Mouse (Mus musculus): ENCODE results near the gene Ywhag. TPM values are rescaled to one million over a fixed set of nuclear protein-coding genes. Genes with fewer than 3 reads are reported as not detected.
A peak's percentile ranks its signal among the peaks of the same experiment; 100 is the strongest.

Ywhag gene
- polyA plus RNA-seq, 1 experiment from 2014 or later, result 147 TPM

- DNase-seq (ENCODE audit: low spot score) (no peak), ATAC-seq (replicated peaks; ENCODE audit: low FRiP score) (peak; percentile 49)
- WGBS, result under 1% methylated on average over 87 of the region's 89 CpGs
Observed at GRCm38 (mm10) chr5:135867637-135868593, 66.5 kb downstream of the Ywhag start.

GRCm38 (mm10) chr5:135866662-135867061, 67.8 kb downstream of the Ywhag start:
- Histone ChIP-seq H3K4me2 (ENCODE audit: low read depth, low read length, severe bottlenecking) (no peak overlapping the region), H3K4me3 (ENCODE audit: low read depth, low read length) (no peak overlapping the region), H3K27me3 (ENCODE audit: control insufficient read depth, insufficient read depth, low read length) (peaks cover 39% of the 10 kb centered on the region), H3K36me3 (ENCODE audit: control insufficient read depth, insufficient read depth, low read length) (no peaks in the 10 kb centered on the region), H3K4me1 (replicated peaks; ENCODE audit: control insufficient read depth, insufficient read depth, low read length) (peaks cover 7% of the 10 kb centered on the region; the same call in 1 of the 2 replicates), H3K9ac (ENCODE audit: low read length) (no peak overlapping the region), H3K9me3 (ENCODE audit: control insufficient read depth, low read length) (no peaks in the 10 kb centered on the region), H3K27ac (ENCODE audit: low read depth, low read length) (no peak overlapping the region)
- ATAC-seq (replicated peaks; ENCODE audit: low FRiP score), result no peak
- 35% methylated on average over 8 of the region's 8 CpGs for WGBS
- no peak for DNase-seq (ENCODE audit: low spot score)

More at GRCm38 (mm10) chr5:135867637-135868593, 66.5 kb downstream of the Ywhag start:
- Histone ChIP-seq H3K4me2 (ENCODE audit: low read depth, low read length, severe bottlenecking) (peak overlapping the region; percentile 80), H3K4me3 (ENCODE audit: low read depth, low read length) (peak overlapping the region; percentile 45), H3K9me3 (ENCODE audit: control insufficient read depth, low read length) (no peaks in the 10 kb centered on the region), H3K4me1 (replicated peaks; ENCODE audit: control insufficient read depth, insufficient read depth, low read length) (peaks cover 7% of the 10 kb centered on the region; the same call in 1 of the 2 replicates), H3K27me3 (ENCODE audit: control insufficient read depth, insufficient read depth, low read length) (peaks cover 39% of the 10 kb centered on the region), H3K9ac (ENCODE audit: low read length) (peak overlapping the region; percentile 49), H3K27ac (ENCODE audit: low read depth, low read length) (no peak overlapping the region), H3K36me3 (ENCODE audit: control insufficient read depth, insufficient read depth, low read length) (no peaks in the 10 kb centered on the region)

Other genes starting within 250 kb of the Ywhag start
- gene Tmem120a, start 190.2 kb downstream of the Ywhag start, polyA plus RNA-seq (2014; fragmentation: Nextera tagmentation; extraction: Ambion mirVana), result 46.1 and 49.0 TPM in 2 replicates
- not detected in 2 replicates for gene Styxl1, start 156.2 kb downstream of the Ywhag start, polyA plus RNA-seq (2014; fragmentation: Nextera tagmentation; extraction: Ambion mirVana)
- gene Mdh2, start 156.1 kb downstream of the Ywhag start, polyA plus RNA-seq (2014; fragmentation: Nextera tagmentation; extraction: Ambion mirVana), result 526 and 536 TPM in 2 replicates
- gene Srrm3, start 127.7 kb downstream of the Ywhag start, polyA plus RNA-seq (2014; fragmentation: Nextera tagmentation; extraction: Ambion mirVana), result 12.3 and 12.7 TPM in 2 replicates
- gene Hspb1, start 46.7 kb downstream of the Ywhag start, polyA plus RNA-seq (2014; fragmentation: Nextera tagmentation; extraction: Ambion mirVana), result 11.4 and 11.8 TPM in 2 replicates
- 1.2 and 1.5 TPM in 2 replicates for gene Ssc4d, start 39.9 kb upstream of the Ywhag start, polyA plus RNA-seq (2014; fragmentation: Nextera tagmentation; extraction: Ambion mirVana)
- gene Zp3, start 45.5 kb upstream of the Ywhag start, polyA plus RNA-seq (2014; fragmentation: Nextera tagmentation; extraction: Ambion mirVana), result not detected in 2 replicates
- gene Dtx2, start 60.2 kb upstream of the Ywhag start, polyA plus RNA-seq (2014; fragmentation: Nextera tagmentation; extraction: Ambion mirVana), result 35.4 and 37.0 TPM in 2 replicates
- gene Upk3b, start 103.9 kb upstream of the Ywhag start, polyA plus RNA-seq (2014; fragmentation: Nextera tagmentation; extraction: Ambion mirVana), result not detected in 2 replicates
- gene Upk3bl, start 119.9 kb upstream of the Ywhag start, polyA plus RNA-seq (2014; fragmentation: Nextera tagmentation; extraction: Ambion mirVana), result 0.77 and 0.80 TPM in 2 replicates
- gene Rasa4, start 149.3 kb upstream of the Ywhag start, polyA plus RNA-seq (2014; fragmentation: Nextera tagmentation; extraction: Ambion mirVana), result 4.3 and 7.2 TPM in 2 replicates
- 253 and 261 TPM in 2 replicates for gene Polr2j, start 182.0 kb upstream of the Ywhag start, polyA plus RNA-seq (2014; fragmentation: Nextera tagmentation; extraction: Ambion mirVana)
- 48.1 and 53.3 TPM in 2 replicates for gene Lrwd1, start 201.5 kb upstream of the Ywhag start, polyA plus RNA-seq (2014; fragmentation: Nextera tagmentation; extraction: Ambion mirVana)
- 23.2 and 24.5 TPM in 2 replicates for gene Alkbh4, start 201.5 kb upstream of the Ywhag start, polyA plus RNA-seq (2014; fragmentation: Nextera tagmentation; extraction: Ambion mirVana)
- 8.4 and 9.3 TPM in 2 replicates for gene Orai2, start 236.1 kb upstream of the Ywhag start, polyA plus RNA-seq (2014; fragmentation: Nextera tagmentation; extraction: Ambion mirVana)